Mouse (Mus musculus): ENCODE data around the gene Ptprk.

DNA sequence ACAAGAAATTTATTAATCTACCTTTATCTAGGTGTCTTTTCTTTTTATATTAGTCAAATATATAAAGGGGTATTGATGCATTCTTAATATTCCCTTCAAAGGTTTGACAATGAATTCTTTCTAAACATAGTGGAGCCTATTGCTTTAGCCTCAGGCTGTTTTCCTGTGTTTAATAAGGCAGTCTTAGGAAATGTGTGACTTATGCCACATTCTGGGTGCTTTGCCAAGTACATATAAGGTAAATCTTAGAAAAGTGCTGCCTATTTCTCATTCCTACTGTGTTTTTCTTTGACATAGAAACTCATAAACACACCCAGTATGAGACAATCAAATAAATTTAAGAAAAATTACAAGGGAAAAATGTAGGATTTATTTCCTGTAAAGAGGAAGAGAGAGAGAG is 327.2 kb downstream of the Ptprk start:
- no peak for TF ChIP-seq EP300 (IDR thresholded peaks at IDR 0.05; ENCODE audit: low read depth)
- no peak for TF ChIP-seq CTCF (IDR thresholded peaks at IDR 0.05; ENCODE audit: low read depth)
